Mouse (Mus musculus) embryonic facial prominence, embryonic 15.5 days (tissue): ENCODE measurements around the gene Trim37. TPM values are rescaled to one million over a fixed set of nuclear protein-coding genes. Genes with fewer than 3 reads are reported as not detected.
"Not testable (repeated sequence)": the region's sequence is repeated elsewhere in the genome, so short reads cannot be mapped to it uniquely, and the experiment has no call there.

Experiments
- ATAC-seq: fragments of 200-750 bp; cut with Nextera tagmentation; 2 replicates; pipeline ENCODE4 v1.8.0; 2017; ENCODE audit warnings: low read depth, moderate TSS enrichment; ENCODE audit not compliant: insufficient number of reproducible peaks, low FRiP score, low TSS enrichment
- H3K27ac ChIP-seq: fragments of 300-500 bp; sonication (generic); replicated peaks from 2 replicates; pipeline ENCODE4 v1.5.1; 2015; ENCODE audit warnings: mild to moderate bottlenecking, inconsistent platforms
- H3K27me3 ChIP-seq: fragments of 300-500 bp; sonication (generic); 2 replicates; pipeline ENCODE4 v1.6.1; 2015; ENCODE audit warnings: inconsistent platforms
- H3K36me3 ChIP-seq: fragments of 300-500 bp; sonication (generic); 2 replicates; pipeline ENCODE4 v1.6.1; 2015; ENCODE audit warnings: mild to moderate bottlenecking, inconsistent platforms
- H3K4me1 ChIP-seq: fragments of 300-500 bp; sonication (generic); 2 replicates; pipeline ENCODE4 v1.6.1; 2015; ENCODE audit warnings: inconsistent platforms
- H3K4me2 ChIP-seq: fragments of 300-500 bp; sonication (generic); replicated peaks from 2 replicates; pipeline ENCODE4 v1.6.1; 2015; ENCODE audit warnings: mild to moderate bottlenecking, inconsistent platforms
- H3K4me3 ChIP-seq: fragments of 300-500 bp; sonication (generic); replicated peaks from 2 replicates; pipeline ENCODE4 v1.5.1; 2015; ENCODE audit warnings: mild to moderate bottlenecking, inconsistent platforms
- H3K9ac ChIP-seq: fragments of 300-500 bp; sonication (generic); 2 replicates; pipeline ENCODE4 v1.6.1; 2015; ENCODE audit warnings: inconsistent platforms
- H3K9me3 ChIP-seq: fragments of 300-500 bp; sonication (generic); replicated peaks from 2 replicates; pipeline ENCODE4 v1.6.1; 2016; ENCODE audit warnings: inconsistent platforms
- WGBS: fragments of 180-500 bp; shearing (Covaris S2); methylation state at CpG from one replicate; pipeline ENCODE4 v1.1.7; 2015; 5-methylcytosine and 5-hydroxymethylcytosine counted together
- polyA plus RNA-seq: library from polyadenylated mRNA; unstranded; fragments of >200 nt; fragmentation: Nextera tagmentation; extraction: Ambion mirVana; gene quantifications from 2 replicates; pipeline ENCODE4 v1.2.1, GENCODE M21; 2015

The Trim37 gene
- polyA plus RNA-seq, 1 experiment from 2014 or later: 28.5 TPM

DNA sequence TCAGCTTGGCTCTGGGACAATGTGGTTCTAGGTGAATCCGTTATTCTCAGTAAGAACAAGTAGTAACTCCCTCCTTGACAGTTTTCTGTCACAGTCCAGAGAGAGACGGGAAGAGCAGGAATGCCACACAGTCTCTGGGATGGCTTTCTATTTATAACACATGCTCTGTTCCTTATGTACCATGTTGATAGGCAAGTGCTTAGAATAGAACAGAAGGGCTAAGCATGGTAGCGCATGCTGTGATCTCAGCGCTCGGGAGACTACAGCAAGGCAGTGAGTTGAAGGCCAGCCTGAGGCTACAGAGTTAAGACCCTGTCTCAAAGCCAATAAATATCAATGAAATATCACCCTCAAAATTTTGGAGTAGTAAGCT is 120.6 kb downstream of the Trim37 start:
- Histone ChIP-seq H3K4me3 (no peak overlapping the region), H3K27me3 (no peaks in the 10 kb centered on the region), H3K27ac (no peak overlapping the region), H3K4me1 (0 out of 2 replicates have a peak, but pooled peaks cover 11% of the 10 kb centered on the region), H3K36me3 (no peaks in the 10 kb centered on the region), H3K9ac (no peak overlapping the region), H3K4me2 (no peak overlapping the region), H3K9me3 (no peaks in the 10 kb centered on the region)
- ATAC-seq: no peak; the same call in 1 of the 2 replicates
- 61% methylated on average over 5 of the region's 5 CpGs for WGBS

DNA sequence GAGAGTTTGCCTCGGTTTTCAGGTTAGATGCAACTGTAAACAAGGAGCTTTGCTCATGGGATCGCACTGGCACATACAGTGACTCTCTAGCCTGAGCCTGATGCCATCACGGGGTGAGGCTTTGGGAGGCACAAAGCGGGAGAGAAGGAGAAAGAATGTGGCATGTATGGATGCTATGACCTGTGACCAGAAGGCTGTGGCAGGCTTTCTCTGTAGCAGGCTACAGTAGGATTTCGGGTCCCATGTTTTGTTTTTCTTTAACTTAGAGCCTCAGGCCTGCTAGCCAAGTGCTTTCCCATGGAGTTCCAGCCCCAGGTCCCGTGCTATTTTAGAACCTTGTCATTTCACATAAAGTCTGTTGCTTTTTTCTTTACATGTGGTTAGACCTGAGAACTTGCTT is 123.3 kb downstream of the Trim37 start:
- no peak overlapping the region for H3K4me2 ChIP-seq
- H3K9me3 ChIP-seq: no peaks in the 10 kb centered on the region
- no peaks in the 10 kb centered on the region for H3K27me3 ChIP-seq
- no peak overlapping the region for H3K27ac ChIP-seq
- WGBS: 66% methylated on average over 6 of the region's 6 CpGs
- ATAC-seq: no peak
- H3K4me1 ChIP-seq: 0 out of 2 replicates have a peak, but pooled peaks cover 11% of the 10 kb centered on the region
- no peak overlapping the region for H3K4me3 ChIP-seq
- no peak overlapping the region for H3K9ac ChIP-seq
- H3K36me3 ChIP-seq: no peaks in the 10 kb centered on the region

DNA sequence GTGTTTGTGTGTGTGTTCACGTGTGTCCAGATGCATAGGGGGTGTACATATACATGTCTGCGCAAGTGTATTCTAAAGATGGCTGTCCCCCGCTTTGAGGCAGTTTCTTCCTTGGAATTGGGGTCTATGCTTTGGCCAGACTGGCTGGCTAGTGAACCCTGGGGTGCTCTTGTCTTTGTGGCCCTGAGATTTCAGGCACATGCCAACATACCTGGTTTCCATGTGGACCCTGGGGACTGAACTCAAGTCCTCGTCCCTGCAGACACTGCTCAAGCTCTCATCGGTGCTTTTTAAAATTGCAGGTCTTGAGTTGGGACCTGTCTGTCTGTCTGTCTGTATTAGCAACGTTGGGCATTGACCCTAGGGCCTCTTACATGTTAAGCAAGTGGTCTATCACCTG is 126.4 kb downstream of the Trim37 start:
- Histone ChIP-seq H3K9me3 (no peaks in the 10 kb centered on the region), H3K27me3 (no peaks in the 10 kb centered on the region), H3K27ac (no peak overlapping the region), H3K4me1 (no peaks in the 10 kb centered on the region), H3K4me3 (no peak overlapping the region), H3K36me3 (no peaks in the 10 kb centered on the region), H3K4me2 (no peak overlapping the region), H3K9ac (no peak overlapping the region)
- WGBS: 85% methylated on average over 6 of the region's 6 CpGs
- ATAC-seq: no peak

DNA sequence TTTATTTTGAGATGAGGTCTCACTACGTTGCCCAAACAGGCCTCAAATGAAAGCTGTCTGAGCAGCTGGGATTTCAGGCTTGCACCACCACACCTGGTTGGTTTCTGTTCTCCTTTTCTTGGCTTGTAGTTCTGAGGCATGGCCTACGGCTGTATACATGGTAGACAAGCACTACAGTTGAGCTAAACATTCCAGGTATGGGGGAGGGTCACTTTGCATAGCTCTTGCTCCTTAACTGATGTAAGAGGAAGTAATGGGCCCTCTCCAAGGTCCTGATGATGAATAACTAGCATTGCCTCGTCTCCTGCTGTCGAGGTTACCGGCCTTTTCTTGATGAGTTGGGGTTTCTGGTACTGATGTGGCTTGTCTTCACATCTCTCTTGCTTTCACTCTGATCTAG is 127.3 kb downstream of the Trim37 start:
- Histone ChIP-seq H3K9me3 (no peaks in the 10 kb centered on the region), H3K27me3 (no peaks in the 10 kb centered on the region), H3K27ac (no peak overlapping the region), H3K9ac (no peak overlapping the region), H3K4me2 (no peak overlapping the region), H3K4me1 (no peaks in the 10 kb centered on the region), H3K4me3 (no peak overlapping the region), H3K36me3 (no peaks in the 10 kb centered on the region)
- ATAC-seq: no peak
- 44% methylated on average over 5 of the region's 5 CpGs for WGBS

DNA sequence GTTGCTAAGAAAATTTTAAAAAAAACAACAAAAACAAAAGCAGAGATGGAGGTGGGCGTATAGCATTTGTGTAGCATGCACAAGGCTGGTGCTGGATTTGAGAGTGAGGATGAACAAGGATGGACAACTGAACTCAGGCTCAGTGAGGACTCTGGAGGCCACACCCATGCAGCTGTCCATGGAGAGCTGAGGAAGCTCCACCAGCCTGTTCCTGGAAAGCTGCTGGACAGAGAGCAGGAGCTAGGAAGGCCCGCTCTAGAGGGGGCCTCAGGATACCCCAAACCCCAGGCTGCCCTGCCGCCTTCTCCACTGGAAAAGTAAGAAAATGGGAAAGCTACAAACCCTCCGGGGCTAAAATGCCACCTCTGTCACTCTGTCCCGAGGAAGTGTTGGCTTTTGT is 130.4 kb downstream of the Trim37 start:
- no peaks in the 10 kb centered on the region for H3K9me3 ChIP-seq
- H3K4me2 ChIP-seq: no peak overlapping the region
- no peak overlapping the region for H3K27ac ChIP-seq
- no peak for ATAC-seq
- H3K27me3 ChIP-seq: no peaks in the 10 kb centered on the region
- WGBS: 84% methylated on average over 5 of the region's 5 CpGs
- H3K4me1 ChIP-seq: no peaks in the 10 kb centered on the region
- no peak overlapping the region for H3K9ac ChIP-seq
- no peaks in the 10 kb centered on the region for H3K36me3 ChIP-seq
- H3K4me3 ChIP-seq: no peak overlapping the region

DNA sequence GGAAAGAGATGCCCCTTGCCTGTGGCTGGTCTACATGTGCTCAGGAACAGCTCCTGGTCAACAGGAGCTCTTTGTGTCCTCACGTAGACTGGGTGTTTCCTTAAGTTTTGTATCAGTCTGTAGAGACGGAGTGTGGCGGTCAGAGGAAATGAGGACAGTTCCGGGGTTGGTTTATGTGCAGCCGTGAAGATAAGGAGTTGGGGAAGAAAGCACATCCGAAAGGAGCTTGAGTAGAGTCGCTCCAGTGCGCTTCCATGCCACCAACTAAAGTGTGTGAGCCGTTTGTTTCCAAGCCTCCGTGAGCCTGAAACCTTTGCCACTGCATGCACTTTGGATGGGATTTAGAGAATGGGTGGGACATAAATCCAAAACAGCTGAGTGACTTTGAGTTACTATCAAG is 132.9 kb downstream of the Trim37 start:
- Histone ChIP-seq H3K27ac (no peak overlapping the region), H3K9ac (no peak overlapping the region), H3K9me3 (no peaks in the 10 kb centered on the region), H3K4me1 (peaks cover 4% of the 10 kb centered on the region; the same call in 1 of the 2 replicates), H3K4me3 (no peak overlapping the region), H3K27me3 (no peaks in the 10 kb centered on the region), H3K4me2 (no peak overlapping the region), H3K36me3 (no peaks in the 10 kb centered on the region)
- 84% methylated on average over 10 of the region's 10 CpGs for WGBS
- ATAC-seq: no peak

DNA sequence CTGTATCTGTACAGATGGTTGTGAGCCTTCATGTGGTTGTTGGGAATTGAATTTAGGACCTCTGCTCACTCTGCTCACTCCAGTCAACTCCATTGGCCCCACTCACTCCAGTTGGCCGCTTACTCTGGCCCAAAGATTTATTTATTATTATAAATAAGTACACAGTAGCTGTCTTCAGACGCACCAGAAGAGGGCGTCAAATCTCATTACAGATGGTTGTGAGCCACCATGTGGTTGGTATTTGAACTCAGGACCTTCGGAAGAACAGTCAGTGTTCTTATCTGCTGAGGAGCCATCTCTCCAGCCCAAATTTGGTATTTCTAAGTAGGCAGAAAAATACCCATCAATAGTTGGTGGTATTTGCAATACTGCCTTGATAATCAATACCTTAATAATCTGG is 134.8 kb downstream of the Trim37 start:
- H3K4me3 ChIP-seq, H3K4me1 ChIP-seq, H3K27ac ChIP-seq, H3K4me2 ChIP-seq, ATAC-seq, H3K9ac ChIP-seq, H3K36me3 ChIP-seq, H3K9me3 ChIP-seq, H3K27me3 ChIP-seq: not testable (repeated sequence)
- 70% methylated on average over 4 of the region's 4 CpGs for WGBS

DNA sequence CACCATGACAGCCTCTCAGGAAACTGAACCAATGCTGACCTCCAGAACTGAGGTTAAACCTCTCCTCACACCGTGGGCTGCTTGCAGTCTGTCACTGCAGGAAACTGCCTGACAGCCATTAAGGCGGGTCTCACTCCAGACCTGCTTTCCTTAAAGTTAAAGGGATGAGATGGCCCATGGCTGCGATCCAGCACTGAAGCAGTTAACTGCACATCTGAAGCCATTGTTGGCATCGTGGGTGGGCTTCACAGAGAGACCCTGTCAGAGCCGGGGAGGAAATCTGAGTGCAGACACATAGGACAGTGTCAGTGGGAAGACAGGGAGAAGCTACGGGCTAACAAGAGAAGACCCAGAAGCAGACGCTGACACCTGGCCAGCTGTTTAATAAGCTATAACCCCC is 137.1 kb downstream of the Trim37 start:
- Histone ChIP-seq H3K4me1 (peaks cover 4% of the 10 kb centered on the region; the same call in 1 of the 2 replicates), H3K27ac (no peak overlapping the region), H3K9me3 (no peaks in the 10 kb centered on the region), H3K27me3 (no peaks in the 10 kb centered on the region), H3K36me3 (no peaks in the 10 kb centered on the region), H3K4me2 (no peak overlapping the region), H3K9ac (no peak overlapping the region), H3K4me3 (no peak overlapping the region)
- no peak for ATAC-seq
- WGBS: 15% methylated on average over 7 of the region's 7 CpGs

DNA sequence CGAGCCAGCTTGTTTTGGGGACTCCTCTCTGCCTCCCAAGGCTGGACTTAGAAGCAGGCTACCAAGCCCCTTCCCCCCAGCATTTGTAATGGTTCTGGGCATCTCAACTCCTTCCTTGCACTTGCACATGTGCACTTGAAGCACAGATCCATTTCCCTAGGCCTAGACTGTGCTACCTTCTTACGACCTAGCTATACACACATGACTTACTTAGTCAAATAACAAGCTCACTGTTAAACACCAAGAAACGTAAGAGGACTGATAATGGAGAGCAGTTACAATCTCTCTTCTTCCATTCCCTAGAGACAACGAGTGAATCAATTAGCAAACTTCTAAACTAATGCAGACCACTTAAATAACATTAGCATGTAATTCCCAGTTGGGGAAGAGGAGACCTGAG is 139.4 kb downstream of the Trim37 start:
- ATAC-seq: no peak; the same call in 1 of the 2 replicates
- Histone ChIP-seq H3K27ac (no peak overlapping the region), H3K27me3 (no peaks in the 10 kb centered on the region), H3K9me3 (no peaks in the 10 kb centered on the region), H3K4me3 (no peak overlapping the region), H3K4me1 (peaks cover 7% of the 10 kb centered on the region), H3K4me2 (no peak overlapping the region), H3K9ac (no peak overlapping the region), H3K36me3 (no peaks in the 10 kb centered on the region)
- WGBS: 45% methylated on average over 4 of the region's 4 CpGs

DNA sequence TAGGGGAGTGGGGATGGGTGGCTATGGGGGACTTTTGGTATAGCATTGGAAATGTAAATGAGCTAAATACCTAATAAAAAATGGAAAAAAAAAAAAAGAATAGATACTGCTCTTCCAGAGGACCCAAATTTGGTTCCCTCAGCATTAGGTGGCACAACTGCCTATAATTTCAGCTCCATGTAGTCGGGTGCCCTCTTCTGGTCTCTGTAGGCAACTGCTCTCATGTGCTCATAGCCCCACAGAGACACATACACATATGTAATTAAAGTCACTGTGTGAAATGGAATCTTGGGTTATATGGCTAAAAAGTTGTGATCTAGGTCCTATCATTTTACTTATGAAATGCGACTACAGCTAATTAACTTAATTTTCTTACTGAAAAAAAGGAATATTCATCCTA is 141.9 kb downstream of the Trim37 start:
- H3K4me2 ChIP-seq: no peak overlapping the region
- ATAC-seq: no peak
- no peak overlapping the region for H3K4me3 ChIP-seq
- H3K36me3 ChIP-seq: no peaks in the 10 kb centered on the region
- no peak overlapping the region for H3K9ac ChIP-seq
- WGBS: 85% methylated on average over 2 of the region's 2 CpGs
- H3K9me3 ChIP-seq: no peaks in the 10 kb centered on the region
- H3K27me3 ChIP-seq: no peaks in the 10 kb centered on the region
- H3K4me1 ChIP-seq: peaks cover 7% of the 10 kb centered on the region
- H3K27ac ChIP-seq: no peak overlapping the region
